Mouse (Mus musculus): ENCODE measurements around the gene Fmnl2.
A peak's percentile ranks its signal among the peaks of the same experiment; 100 is the strongest.

Gene Fmnl2

DNA sequence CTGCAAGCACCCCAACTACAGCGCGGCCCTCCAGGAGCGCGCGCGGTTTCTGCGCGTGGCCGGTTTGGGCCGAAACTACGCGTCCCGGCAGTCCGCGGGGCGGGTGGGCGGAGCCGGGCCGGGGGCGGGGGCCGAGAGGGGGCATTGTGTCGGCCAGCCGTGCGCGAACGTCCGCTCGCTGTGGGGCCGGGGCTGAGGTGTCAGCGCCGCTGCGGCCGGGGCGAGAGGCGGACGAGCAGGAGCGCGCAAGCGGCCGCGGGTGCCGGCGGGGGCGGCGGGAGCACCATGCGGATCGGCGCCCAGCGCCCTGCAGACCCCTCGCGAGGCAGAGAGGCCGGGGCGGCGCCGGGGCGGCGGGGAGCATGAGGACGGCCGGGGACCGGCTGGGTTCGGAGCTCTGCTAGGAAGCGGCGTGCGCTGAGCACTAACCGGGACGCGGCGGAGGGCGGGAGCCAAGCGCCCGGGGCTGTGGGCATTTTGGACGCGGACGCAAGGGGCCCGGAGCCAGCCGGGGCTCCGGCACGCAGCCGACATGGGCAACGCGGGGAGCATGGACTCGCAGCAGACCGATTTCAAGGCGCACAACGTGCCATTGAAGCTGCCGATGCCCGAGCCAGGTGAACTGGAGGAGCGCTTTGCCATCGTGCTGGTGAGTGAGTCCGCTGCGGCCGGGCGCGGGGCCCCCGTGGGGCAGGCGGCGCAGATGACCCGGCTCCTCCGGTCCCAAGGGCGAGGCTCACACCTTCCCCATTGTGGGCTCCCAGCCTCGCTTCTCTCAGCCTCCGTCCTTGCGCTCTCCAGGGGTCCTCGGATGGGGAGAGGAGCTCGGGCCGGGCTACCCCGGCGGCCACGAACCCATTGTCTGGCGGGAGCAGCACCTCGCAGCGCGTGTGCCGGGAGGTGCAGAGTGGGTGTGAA is at the start of gene Fmnl2:
TSS of gene Fmnl2 (plus strand) at position 250 of the 918 bp plus-strand sequence.
- DNase-seq (ENCODE audit: low read depth, low spot score) = no peak

DNA sequence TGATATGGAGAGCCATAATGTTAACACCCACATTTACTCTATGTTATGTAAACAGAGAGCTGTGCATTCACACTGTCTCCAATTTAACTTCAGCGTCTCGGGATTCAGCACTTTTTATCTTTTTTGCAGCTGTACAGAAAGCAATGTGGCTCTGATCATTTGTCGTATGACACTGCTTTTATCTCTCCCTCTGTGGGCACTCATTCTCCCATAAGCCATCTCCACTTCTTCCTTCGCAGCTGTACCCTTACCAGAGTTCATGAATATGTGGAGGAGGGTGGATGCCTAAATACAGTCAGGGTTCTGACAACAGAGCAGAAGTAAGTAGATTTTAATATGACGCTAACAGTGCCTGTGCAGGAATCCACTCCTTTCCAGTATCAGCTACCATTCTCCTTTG is 47.7 kb upstream of the Fmnl2 start:
- DNase-seq (ENCODE audit: low read depth, low spot score) = no peak

DNA sequence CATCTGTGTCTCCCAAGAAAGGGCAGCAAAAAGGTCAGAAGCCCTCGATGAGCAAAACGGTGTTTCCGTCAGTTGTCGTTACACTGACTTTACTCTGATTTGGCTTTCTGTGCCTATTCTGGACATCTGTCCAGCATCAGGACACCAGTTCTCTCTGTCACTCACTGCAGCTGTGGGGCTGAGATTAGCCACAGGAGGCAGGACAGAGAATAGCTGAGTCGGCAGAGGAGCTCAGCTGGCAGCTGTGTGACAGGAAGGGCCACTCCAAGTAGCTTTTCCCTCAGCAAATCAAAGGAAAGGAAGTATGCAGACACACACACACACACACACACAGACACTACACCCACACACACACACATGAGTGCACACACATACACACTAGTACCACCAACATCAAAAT is 46.0 kb upstream of the Fmnl2 start:
- no peak for DNase-seq (ENCODE audit: low read depth, low spot score)

DNA sequence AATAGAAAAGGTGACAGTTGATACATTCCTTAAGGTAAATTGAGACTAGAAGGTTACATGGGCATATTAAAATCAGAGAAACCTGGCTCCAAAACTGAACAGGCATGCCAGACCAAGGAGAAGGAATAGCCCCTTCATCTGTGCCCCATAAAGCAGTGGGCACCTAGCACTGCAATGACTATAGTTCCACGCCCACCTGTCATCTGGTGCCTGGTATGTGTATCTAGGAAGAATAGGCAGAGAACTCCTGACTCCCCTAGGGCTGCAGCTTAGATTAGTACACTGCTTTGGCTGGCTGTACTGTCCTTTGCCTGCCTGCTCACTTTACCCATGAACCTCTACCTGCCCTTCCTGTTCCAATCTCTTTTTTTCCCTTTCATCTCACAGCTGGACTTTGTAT is 40.3 kb upstream of the Fmnl2 start:
- peak; percentile 29 for DNase-seq (ENCODE audit: low read depth, low spot score)

DNA sequence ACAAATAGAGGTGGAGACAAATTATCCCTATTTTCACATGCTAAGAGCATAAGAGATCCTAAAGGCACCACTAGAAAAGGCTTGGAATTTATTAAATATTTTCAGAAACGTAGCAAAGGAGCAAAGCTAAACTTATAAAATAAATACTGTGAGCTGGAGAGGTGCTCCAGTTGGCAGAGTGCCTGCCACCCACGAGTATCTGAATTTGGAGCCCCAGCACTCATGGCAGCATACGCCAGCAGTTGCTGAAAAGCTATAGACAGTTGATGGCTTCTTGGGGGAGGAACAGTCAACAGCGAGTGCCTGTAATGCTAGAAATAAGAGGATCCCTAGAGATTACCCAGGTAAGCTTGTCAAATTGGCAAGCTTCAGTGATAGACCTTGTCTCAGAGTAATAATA is 38.7 kb upstream of the Fmnl2 start:
- peak; percentile 36 for DNase-seq (ENCODE audit: low read depth, low spot score)

DNA sequence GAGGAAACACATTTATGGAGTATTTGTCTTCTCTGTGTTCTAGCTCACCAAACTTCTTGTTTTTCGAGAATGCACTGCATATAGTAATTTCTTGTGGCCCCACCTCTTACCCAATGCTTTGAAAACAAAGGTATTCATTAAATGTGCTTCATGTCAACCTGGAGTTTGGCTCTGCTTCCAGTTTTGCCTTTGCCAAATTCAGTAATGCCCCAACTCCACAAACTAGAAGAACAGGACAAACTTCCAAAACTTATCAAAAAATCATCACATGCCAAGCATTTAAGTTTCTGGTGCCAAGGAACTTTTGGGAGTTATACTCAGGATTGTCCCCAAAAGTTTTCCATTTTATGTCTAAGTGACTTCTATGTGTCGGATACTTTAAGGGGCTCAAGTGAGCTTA is 35.4 kb upstream of the Fmnl2 start:
- DNase-seq (ENCODE audit: low read depth, low spot score) = no peak

DNA sequence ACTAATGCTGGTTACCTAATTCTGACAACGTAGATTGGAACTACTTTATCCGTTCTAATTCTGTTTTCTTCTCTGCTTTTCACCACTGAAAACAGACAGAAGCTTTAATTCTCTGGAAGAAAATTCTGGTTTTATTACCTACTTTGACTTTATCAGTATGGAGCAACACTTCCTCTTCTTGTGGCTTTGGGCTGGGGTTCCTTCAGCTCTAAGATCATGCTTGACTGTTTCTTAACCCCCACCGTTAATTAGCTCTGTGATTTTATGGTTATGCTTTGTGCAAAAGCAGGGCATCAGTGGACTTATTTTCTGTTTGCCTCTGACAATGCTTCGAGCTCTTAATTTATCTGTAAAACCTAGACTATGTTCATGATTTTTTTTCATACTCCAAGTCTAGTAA is 29.6 kb upstream of the Fmnl2 start:
- no peak for DNase-seq (ENCODE audit: low read depth, low spot score)

DNA sequence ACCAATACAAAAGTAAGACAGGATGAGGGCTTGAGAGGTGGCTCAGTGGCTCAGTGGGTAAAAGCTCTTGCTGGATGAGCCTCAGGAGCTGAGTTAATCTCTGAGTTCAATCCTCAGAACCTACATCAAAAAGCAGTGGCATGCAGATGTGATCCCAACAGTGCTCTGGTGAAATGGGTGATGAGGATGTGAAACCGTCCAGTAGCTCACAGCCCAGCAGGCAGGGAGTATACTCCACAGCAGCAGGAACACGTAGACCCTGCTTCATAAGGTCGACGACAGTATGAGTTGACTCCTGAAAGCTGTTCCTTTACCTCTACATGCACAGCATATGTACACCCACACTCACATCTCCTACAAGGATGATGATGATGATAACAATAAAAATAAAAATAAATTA is 27.1 kb upstream of the Fmnl2 start:
- no peak for DNase-seq (ENCODE audit: low read depth, low spot score)

DNA sequence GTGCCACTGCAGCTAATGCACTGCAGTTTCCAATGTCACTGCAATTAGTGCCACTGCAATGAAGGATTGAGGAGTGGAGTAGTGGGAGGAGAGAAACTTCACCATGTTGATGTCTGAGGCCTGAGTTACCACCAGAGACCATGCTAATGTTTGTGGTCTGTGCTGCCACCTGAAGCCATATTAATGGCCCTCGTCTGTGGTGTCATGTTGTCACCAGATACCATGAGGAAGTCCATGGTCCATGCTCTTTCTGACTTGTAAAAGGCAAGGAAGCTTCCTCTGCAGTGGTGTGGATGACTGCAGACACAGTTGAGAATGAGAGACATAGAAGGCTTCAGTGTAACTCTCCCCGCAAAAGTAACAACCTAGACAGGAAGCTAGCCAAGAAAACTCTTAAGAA is 26.1 kb upstream of the Fmnl2 start:
- DNase-seq (ENCODE audit: low read depth, low spot score) = no peak

DNA sequence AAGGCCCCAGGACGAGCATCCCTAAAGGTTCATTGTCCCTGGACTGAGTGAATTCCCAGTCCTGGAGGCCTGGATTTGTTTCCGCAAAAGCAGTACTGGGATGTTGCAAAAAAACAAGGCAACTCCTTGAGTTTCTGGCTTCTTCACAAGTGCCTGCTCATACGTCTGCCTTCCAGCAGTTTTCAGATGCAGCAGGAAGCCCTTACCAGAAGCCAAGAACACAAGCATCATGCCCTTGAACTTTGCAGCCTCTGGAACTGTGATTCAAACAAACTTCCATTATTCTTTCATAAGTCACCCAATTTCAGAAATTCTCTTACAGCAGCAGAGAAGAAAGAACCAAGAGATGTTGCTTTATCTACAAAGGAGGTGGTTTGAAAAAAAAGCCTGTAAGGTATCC is 21.9 kb upstream of the Fmnl2 start:
- no peak for DNase-seq (ENCODE audit: low read depth, low spot score)

DNA sequence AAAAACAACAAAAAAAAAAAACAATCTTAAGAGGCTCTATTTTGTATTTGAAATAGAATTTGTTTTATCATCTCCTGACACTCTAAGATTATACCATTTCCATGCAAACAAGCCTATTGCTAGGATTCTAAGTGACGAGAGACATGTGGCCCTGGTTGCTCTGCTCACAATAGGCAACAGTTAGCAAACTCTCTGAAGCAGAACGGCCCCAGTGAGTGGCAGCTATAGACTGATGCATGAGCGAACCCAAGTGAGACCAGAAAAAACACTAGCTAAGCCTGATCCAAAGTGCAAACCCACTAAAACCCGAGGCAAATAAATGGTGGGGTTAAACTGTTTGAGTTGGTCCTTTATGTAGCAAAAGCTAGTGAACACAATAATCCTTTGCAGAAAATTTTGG is 18.6 kb upstream of the Fmnl2 start:
- no peak for DNase-seq (ENCODE audit: low read depth, low spot score)

DNA sequence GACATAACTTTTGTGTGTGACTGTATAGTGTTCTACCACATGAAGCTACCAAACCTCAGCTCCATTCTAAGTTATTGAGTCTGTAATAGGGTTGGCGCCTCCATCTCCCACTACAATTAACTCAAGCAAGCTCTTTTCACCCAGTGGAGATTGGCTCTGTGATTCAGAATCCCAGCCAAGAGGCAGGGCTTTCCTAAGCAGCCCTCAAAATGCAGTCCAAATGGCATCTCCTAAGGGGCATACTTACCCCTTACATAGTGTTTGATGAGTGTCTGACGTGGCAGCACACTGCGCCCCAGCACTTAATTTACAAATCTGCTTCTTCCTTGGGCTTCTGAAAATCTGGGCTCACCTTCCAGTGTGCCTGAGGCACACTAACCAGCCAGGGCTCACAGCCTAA is 17.8 kb upstream of the Fmnl2 start:
- DNase-seq (ENCODE audit: low read depth, low spot score) = no peak

DNA sequence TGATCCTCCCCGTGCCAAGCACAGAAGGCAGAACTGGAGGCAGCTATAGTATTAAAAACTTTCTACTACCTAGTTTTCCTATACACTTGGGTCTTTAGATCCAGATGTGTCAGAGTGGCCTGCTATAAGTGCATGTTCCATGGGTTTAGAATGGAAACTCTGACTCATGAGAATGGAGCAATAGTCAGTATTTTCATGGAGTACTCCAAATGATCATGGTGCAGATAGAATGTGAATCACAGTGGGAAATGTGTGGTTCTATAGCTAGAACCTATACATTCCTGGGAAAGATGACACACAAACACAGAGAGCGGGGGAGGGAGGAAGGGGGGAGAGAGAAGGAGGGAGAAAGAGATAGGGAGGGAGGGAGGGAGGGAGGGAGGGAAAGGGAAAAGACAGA is 13.8 kb upstream of the Fmnl2 start:
- no peak for DNase-seq (ENCODE audit: low read depth, low spot score)

DNA sequence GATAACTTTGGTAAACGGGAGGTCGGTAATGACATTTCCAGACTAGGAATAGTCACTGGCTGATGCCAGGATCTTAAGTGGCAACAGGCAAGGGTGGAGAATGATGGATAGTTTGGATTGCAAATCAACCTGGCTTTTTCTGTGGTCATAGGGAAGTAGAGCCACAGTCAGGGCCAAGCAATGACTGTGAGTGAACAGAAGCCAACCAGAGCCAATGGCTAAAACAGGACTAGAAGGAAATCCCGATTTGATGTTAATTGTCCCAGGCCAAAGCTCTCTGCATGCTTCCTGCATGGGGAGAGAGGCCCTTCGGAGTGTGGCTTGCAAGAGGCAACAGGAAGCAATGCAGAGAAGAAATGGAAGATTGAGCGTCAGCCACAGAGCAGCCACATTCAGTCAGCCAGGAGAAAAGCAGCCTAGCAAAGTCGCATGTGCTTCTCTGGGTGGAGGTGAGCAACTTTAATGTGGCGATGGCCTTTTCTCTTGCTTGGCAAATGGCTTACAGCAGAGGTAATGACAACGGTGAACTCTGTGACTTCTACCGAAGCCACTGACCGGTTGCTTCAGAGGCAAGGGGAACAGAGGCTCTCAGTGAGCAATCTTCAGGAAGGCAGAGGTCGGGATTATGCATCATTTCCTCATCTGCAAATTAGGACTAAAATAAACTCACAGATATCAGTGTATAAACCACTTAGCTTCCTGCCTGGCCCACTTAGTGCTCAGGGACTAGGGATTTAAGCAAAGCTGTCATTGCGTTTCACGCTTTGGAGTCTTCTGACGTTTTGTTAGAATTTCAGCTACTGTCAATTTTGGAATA is 12.5 kb upstream of the Fmnl2 start:
- DNase-seq (ENCODE audit: low read depth, low spot score) = no peak

DNA sequence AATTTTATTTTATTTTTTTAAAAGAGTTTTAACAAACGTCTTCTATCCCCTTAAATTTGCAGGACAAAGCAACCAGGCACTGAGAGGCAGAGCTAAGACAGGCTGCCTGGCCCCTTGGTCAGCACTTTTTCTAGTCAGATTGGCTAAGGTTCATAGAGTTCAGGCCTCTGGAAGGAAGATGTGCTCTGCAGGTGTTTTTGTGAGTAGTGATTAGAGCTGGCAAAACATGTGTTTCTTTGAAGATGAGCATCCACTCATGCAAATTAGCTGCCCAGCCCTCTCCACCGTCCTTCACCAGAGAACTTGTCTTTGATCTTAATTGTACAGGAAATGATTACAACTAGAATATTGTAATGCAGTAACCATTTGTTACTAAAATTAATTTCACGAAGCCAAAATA is 11.2 kb upstream of the Fmnl2 start:
- no peak for DNase-seq (ENCODE audit: low read depth, low spot score)

DNA sequence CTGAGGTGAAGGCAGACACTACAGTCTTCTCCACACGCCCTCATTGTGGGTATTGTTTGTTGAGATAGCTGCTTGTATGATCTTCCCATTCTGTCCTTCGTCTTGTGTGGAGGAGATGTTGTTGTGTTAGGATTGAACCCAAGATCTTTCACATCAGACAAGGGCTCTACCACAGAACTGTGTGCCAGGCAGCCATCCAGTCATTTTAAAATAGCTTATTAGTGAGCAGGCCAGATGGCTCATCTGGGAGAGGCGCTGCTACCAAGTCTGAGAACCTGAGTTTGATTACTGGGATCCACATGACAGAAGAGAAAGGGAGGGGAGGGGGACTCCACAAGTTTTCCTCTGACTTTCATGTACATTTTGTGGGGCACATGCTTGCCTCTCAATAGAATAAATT is 8.6 kb upstream of the Fmnl2 start:
- no peak for DNase-seq (ENCODE audit: low read depth, low spot score)

DNA sequence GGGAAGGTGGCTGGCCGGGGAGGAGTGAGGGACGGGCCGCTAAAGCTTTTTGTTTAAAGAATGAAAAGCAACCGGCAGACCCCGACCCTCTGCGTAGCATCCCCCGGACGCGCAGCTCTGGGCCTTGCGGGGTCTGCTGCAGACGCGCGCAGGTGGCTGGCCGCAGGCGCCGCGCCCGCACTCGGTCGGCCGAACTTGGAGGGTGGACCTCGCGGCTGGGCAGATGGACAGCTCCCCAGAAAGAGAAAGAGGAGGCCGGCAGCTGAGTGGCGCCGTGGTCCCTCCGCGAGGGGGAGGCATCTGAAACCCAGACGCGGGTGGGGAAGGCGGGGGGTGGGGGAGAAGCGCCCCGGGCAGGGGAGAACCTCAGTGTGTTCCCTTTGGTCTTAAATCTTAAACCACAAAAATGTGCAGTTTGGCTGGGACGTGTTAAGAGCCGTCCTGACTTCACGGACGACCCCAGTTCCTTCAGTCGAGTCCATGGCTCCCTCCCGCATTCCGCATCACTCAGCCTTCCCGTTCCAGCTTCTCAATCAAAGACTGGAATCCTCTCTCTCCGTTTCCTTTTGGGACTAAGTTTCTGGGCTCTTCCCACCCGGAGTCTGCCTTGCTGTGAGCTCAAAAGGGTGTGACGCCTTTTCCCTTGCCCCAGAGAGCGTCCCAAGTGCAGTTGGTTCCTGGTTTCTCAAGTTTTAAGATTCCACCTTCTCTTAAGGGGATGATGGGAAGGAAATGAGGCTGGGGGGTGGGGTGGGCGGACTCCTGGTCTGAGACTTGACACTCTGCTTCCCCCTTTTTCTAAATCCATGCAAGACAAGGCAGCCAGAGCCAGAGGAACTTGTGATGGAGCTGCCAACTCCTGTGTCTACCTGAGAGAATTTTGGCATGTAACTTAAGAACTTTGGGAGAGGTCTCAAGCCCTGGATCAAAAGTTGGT is 1.1 kb downstream of the Fmnl2 start:
- DNase-seq (ENCODE audit: low read depth, low spot score) = no peak

DNA sequence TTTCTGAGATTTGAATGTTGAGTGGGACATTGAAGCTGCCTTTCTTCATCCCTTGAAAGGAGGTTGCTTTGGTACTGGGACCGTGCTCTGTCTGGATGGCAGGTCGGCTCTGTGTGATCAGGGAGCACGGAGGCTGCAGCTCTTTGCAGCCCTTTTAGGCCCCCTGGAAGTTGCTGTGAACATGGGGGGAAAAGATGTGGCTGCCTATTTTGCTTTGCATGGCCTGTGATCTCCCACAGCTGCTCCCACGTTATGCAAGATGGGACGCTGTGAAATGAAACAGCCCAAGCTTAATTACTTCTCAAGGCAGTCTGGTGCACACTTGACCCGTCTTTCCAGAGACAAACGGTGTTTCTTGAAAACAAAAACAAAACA is 1.8 kb downstream of the Fmnl2 start:
- DNase-seq (ENCODE audit: low read depth, low spot score) = no peak

DNA sequence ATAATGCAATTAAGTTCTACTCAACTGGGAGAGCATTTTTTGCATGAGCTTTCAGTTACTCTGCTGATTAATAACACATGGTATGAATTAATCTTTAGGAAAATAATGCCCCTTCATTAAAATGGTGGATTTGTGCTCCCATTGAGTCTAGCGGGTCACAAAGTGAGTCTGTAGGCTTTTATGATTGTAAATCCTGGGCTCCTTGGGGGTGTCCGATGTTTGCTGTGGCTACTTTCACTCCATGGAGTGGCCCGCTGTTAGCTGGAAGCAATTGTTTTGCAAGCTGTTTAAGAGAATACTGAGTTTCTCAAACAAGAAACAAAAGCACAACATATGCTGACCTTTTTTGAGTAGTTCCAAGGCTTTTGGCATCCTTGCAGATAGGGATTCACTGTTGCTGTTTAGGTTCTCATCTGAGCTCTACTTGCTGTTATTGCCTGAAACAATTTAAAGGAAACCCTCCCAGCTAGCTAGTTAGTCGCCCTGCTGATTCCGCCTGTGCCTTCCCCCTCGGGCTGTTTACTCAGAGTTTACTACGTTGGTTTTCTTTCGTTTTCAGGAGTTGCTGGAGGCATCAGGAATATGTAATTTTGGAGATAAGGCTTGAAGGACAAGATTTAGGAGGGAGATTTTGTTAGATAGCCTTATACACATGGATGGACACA is 2.6 kb downstream of the Fmnl2 start:
- DNase-seq (ENCODE audit: low read depth, low spot score) = no peak

DNA sequence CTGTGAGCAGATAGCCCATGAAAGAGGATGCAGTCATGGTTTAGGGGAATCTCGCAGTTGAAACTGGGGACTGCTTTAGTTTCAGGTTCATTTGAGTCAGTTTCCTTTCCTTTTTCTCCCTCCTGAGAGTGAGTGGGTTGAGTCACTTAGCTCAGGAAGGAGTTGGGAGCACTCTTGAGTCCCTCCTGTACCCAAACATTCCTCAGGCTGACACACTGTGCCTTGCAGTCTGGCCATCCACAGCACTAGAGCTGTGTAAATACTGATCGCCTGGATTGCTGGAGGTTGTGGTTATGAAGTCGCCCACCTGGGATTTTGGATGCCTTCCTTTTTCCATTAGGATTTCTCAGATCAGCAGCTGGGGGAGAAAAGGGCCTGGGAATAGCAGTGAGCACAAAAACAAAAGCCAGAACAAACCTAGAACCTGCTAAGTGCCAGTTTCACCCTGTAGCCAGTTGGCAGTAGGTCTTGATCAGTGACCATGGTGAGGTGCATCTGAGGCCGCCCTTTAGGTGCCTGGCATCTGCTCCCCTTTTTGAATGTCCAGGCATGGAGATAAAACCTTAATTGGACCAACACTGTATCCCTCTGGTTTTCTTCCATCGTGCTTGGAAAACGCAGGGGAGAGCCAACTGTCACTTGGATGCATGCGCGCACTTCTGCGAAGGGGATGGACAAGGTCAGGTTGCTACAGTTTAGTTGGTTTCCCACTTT is 4.5 kb downstream of the Fmnl2 start:
- DNase-seq (ENCODE audit: low read depth, low spot score) = no peak

DNA sequence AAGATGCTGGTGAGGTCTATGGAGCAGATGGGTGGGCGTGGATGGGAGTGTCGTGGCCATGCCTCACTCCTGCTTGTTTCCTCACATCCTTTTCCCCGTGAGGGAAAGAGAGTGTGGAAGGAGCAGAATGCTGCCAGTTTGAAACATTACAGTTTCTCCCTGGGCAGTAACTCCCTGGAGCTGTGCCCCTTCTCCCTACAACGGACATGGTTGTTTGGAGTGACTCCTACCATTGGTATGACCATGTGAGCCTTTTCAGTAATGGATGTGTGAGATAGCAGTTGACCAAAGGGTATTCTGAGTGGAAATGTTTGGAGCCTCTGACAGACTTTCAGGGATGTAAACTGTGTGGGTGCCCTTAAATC is 5.1 kb downstream of the Fmnl2 start:
- DNase-seq (ENCODE audit: low read depth, low spot score) = no peak

Measured in telencephalon, adult 2 months (tissue).